Mouse (Mus musculus) kidney, adult 2 months (tissue): ENCODE data around the gene Rbbp6. TPM values are rescaled to one million over a fixed set of nuclear protein-coding genes. Genes with fewer than 3 reads are reported as not detected.
A peak's percentile ranks its signal among the peaks of the same experiment; 100 is the strongest.

Source experiments
- DNase-seq: peaks from one replicate; pipeline ENCODE4 v3.0.0; 2021
- H3K27ac ChIP-seq: fragments of 200-500 bp; 2 replicates; pipeline ENCODE4 v1.5.1; 2012; ENCODE audit warnings: low read depth, low read length, control low read depth, inconsistent platforms; ENCODE audit not compliant: insufficient read depth
- H3K27me3 ChIP-seq: fragments of 200-500 bp; replicated peaks from 2 replicates; pipeline ENCODE4 v1.6.1; 2012; ENCODE audit warnings: mild to moderate bottlenecking, moderate library complexity, low read length, inconsistent platforms; ENCODE audit not compliant: control insufficient read depth, insufficient read depth
- H3K36me3 ChIP-seq: fragments of 200-500 bp; 2 replicates; pipeline ENCODE4 v1.6.1; 2012; ENCODE audit warnings: mild to moderate bottlenecking, moderate library complexity, low read length, inconsistent platforms; ENCODE audit not compliant: control insufficient read depth, insufficient read depth
- H3K4me1 ChIP-seq: fragments of 200-500 bp; 2 replicates; pipeline ENCODE4 v1.6.1; 2011; ENCODE audit warnings: low read length; ENCODE audit not compliant: control insufficient read depth, insufficient read depth
- H3K4me3 ChIP-seq: fragments of 200-500 bp; 2 replicates; pipeline ENCODE4 v1.5.1; 2011; ENCODE audit warnings: mild to moderate bottlenecking, low read depth, low read length, control low read depth; ENCODE audit not compliant: insufficient read depth
- CTCF ChIP-seq: fragments of 200-500 bp; conservative IDR thresholded peaks from 2 replicates; pipeline ENCODE4 v1.5.1; 2011; ENCODE audit warnings: low read depth, mild to moderate bottlenecking, control low read depth, low read length, moderate library complexity, mixed read lengths; ENCODE audit not compliant: insufficient read depth, insufficient read length
- POLR2A ChIP-seq: fragments of 200-500 bp; IDR thresholded peaks from one replicate; pipeline ENCODE4 v1.6.1; 2011; ENCODE audit warnings: low read depth, low read length, control low read depth
- WGBS: fragments of 180-500 bp; shearing (Covaris S2); methylation state at CpG from one replicate; pipeline ENCODE4 v1.1.7; 2018; 5-methylcytosine and 5-hydroxymethylcytosine counted together
- polyA plus RNA-seq: library from polyadenylated mRNA; depleted of rRNA; stranded (reverse); fragments of >200 nt; gene quantifications from 2 replicates; pipeline ENCODE4 v1.2.3, GENCODE M21; 2012

Gene Rbbp6
- polyA plus RNA-seq, 1 experiment: 11.1 TPM

DNA sequence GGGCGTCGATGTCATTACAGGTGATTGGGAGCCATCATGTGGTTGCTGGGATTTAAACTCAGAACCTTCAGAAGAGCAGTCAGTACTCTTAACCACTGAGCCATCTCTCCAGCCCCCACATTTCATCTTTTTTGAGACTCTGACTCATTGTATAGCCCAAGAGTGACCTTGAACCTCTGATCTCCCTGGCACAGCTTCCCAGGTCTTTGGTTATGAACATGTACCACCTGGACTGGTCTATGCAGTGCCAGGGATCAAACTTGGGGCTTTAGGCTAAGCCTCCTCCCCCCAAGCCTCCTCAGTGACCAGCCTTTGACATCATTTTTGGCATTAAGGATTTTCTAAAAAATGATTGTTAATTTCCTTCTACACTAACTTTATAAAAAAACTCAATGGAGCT, 40.8 kb downstream of the Rbbp6 start:
- TF ChIP-seq CTCF: no peak
- no peak for TF ChIP-seq POLR2A
- Histone ChIP-seq H3K4me3 (no peak overlapping the region), H3K27ac (no peak overlapping the region), H3K4me1 (no peaks in the 10 kb centered on the region), H3K36me3 (peaks cover 11% of the 10 kb centered on the region), H3K27me3 (no peaks in the 10 kb centered on the region)
- DNase-seq: no peak
- WGBS: 73% methylated on average over 2 of the region's 2 CpGs

DNA sequence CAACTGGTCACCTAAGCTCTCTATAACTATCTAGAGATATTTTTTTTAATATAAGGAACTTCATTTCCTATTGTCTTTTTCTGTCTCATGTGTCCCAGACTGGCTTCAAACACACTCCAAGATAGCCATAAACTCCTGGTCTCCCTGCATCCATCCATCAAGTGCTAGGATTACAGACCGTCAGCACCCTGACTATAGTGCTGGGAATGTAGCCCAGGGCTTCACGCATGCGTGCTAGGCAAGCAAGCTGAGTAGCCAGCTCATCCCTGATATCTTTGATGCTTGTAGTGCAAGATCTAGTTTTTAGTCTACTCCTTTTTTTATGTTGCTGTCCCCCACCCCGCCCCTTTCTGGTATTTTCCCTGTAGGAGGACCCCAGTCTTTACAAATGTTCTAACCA, 42.3 kb downstream of the Rbbp6 start:
- 66% methylated on average over 4 of the region's 4 CpGs for WGBS
- H3K36me3 ChIP-seq: peaks cover 4% of the 10 kb centered on the region
- no peak overlapping the region for H3K27ac ChIP-seq
- H3K4me1 ChIP-seq: no peaks in the 10 kb centered on the region
- H3K27me3 ChIP-seq: no peaks in the 10 kb centered on the region
- no peak overlapping the region for H3K4me3 ChIP-seq
- DNase-seq: no peak
- no peak for TF ChIP-seq POLR2A
- no peak for TF ChIP-seq CTCF

DNA sequence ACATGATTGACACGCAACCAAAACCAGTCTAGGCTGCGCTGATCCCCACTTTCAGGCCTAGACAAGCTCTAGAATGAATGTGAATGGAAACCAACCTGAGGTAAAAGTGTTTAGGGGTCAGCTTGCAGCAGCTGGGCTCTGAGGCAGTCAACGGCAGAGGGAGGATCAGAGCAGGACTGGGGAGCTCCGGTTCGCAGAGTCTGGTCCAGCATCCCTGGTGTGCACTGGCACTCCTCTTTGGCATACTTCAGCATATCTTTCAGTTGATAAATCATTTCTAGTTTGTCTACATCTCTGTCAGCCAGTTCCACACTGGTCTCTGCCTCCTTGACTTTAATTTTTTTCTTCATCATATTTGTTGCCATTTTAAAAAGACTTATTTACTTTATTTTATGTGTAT, 48.0 kb downstream of the Rbbp6 start:
- H3K4me3 ChIP-seq: no peak overlapping the region
- H3K36me3 ChIP-seq: no peaks in the 10 kb centered on the region
- H3K27ac ChIP-seq: no peak overlapping the region
- WGBS: 65% methylated on average over 5 of the region's 5 CpGs
- H3K4me1 ChIP-seq: no peaks in the 10 kb centered on the region
- TF ChIP-seq CTCF: no peak
- TF ChIP-seq POLR2A: no peak
- no peak for DNase-seq
- H3K27me3 ChIP-seq: no peaks in the 10 kb centered on the region

DNA sequence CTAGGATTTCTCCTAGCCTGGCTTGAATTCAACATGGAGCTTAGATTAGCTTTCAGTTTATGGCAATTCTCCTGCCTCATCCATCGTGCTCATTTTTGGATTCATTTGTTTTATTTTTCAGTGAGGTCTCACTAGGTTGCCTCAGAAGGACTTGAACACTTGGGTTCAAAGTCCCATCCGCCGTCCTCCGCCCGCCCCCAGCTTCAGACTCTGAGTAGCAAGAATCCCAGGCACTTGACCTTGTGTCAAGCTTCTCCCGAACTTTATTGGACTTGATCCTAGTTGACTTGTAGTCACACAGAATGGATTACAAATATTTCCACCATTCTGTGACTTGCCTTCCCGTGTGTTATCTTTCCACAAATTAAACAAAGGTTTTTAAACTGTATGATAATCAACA, 49.2 kb downstream of the Rbbp6 start:
- Histone ChIP-seq H3K27me3 (no peaks in the 10 kb centered on the region), H3K4me3 (no peak overlapping the region), H3K36me3 (no peaks in the 10 kb centered on the region), H3K4me1 (no peaks in the 10 kb centered on the region), H3K27ac (no peak overlapping the region)
- DNase-seq: peak; percentile 87
- 32% methylated on average over 7 of the region's 7 CpGs for WGBS
- no peak for TF ChIP-seq POLR2A
- no peak for TF ChIP-seq CTCF

DNA sequence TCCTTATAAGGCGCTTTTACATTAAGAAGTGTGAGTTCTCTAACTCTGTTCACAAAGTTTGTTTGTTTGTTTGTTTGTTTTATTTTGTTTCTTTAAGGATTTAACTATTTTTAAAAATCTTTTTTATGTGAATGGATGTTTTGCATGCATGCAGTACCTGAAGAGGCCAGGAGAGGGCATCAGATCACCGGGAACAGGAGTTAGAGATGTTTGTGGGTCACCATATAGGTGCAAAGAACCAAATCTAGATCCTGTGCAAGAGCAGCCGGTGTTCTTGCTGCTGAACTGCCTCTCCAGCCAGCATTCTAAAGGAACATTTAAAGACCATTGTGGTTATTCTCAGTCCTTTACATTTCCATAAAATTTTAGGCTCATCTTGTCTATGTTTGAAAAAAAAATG, 52.1 kb downstream of the Rbbp6 start:
- DNase-seq: no peak
- no peak for TF ChIP-seq POLR2A
- TF ChIP-seq CTCF: peak; percentile 58
- Histone ChIP-seq H3K27me3 (no peaks in the 10 kb centered on the region), H3K27ac (no peak overlapping the region), H3K4me3 (no peak overlapping the region), H3K4me1 (no peaks in the 10 kb centered on the region), H3K36me3 (no peaks in the 10 kb centered on the region)
- WGBS: 44% methylated on average over 3 of the region's 3 CpGs

DNA sequence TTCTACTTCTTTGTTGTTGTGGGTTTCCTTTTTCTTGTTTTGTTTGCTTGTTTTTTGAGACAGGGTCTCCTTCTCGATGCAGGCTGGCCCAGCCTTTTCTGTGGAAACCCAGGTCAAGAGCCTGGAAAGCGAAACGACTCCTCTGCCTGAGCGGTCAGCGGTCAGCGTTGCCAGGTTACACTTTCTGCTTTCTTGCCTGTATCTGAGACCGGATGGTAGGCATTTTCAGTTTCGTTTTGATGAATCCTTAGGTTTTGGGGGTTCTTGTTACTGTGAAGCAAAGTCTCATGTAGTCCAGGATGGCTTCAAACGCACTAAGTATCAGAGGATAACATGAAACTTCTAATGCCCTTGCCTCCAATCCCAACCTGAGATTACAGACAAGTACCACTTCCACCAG, 59.6 kb downstream of the Rbbp6 start:
- Histone ChIP-seq H3K4me1 (peaks cover 2% of the 10 kb centered on the region; the same call in 1 of the 2 replicates), H3K27me3 (no peaks in the 10 kb centered on the region), H3K27ac (no peak overlapping the region), H3K36me3 (no peaks in the 10 kb centered on the region), H3K4me3 (no peak overlapping the region)
- TF ChIP-seq CTCF: no peak
- TF ChIP-seq POLR2A: no peak
- WGBS: 29% methylated on average over 9 of the region's 9 CpGs
- no peak for DNase-seq

DNA sequence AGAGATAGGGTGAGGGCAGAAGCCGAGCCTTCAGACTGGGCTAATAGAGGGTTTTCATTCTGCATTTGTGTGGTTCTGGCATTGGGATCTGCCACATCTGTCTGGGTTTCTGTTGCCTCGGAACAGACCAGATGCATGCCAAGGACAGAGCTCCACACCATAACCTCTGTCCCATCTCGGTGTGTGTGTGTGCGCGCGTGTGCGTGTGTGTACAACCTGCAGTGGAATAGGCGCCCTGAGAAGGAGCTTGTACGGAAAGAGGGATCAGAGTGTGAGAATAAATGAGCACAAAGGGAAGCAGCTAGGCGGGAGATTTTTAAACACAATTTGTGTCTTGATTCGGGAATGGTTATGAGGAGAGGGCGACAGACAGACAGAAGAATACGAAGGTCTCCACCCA, 64.8 kb downstream of the Rbbp6 start:
- WGBS: 25% methylated on average over 13 of the region's 13 CpGs
- H3K4me3 ChIP-seq: no peak overlapping the region
- no peak for TF ChIP-seq POLR2A
- no peak for TF ChIP-seq CTCF
- no peaks in the 10 kb centered on the region for H3K36me3 ChIP-seq
- H3K27ac ChIP-seq: no peak overlapping the region
- H3K27me3 ChIP-seq: no peaks in the 10 kb centered on the region
- peaks cover 1% of the 10 kb centered on the region; the same call in 1 of the 2 replicates for H3K4me1 ChIP-seq
- no peak for DNase-seq

DNA sequence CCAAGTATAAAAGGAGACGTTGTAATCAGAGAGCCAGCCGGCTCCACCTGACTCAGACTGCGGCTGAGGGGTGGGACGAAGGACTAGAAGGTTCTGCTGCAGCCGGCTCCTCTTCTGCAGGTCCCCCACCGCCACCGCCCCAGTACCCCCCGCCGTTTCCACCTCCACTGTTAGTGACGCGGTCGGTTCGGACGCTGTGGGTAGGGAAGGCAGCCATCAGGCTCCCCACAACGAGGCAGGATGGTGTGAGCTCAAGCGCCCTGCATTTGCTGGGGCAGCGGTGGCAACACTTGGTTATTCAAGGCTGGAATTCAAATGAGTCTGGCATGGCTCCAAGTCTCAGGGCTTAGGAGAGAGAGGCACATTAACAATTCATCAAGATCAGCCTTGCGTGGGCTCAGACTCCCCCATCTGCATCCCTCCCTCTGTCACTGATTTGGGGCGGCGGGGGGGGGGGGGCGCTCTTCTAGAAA, 65.3 kb downstream of the Rbbp6 start:
- 1% methylated on average over 21 of the region's 21 CpGs for WGBS
- Histone ChIP-seq H3K27me3 (no peaks in the 10 kb centered on the region), H3K36me3 (no peaks in the 10 kb centered on the region), H3K4me3 (peak overlapping the region; percentile 33), H3K27ac (no peak overlapping the region), H3K4me1 (no peaks in the 10 kb centered on the region)
- TF ChIP-seq CTCF (no peak), POLR2A (no peak)
- DNase-seq: peak; percentile 85
